Mouse (Mus musculus) heart, embryonic 15.5 days (tissue): ENCODE data around the gene Epb41l1. TPM values are rescaled to one million over a fixed set of nuclear protein-coding genes. Genes with fewer than 3 reads are reported as not detected.
"Not testable (repeated sequence)": the region's sequence is repeated elsewhere in the genome, so short reads cannot be mapped to it uniquely, and the experiment has no call there.

Experiments used
- ATAC-seq: fragments of 200-750 bp; cut with Nextera tagmentation; replicated peaks from 2 replicates; pipeline ENCODE4 v1.8.0; 2017; ENCODE audit warnings: low read depth, moderate TSS enrichment; ENCODE audit not compliant: insufficient number of reproducible peaks, insufficient read depth, low FRiP score
- H3K27ac ChIP-seq: fragments of 300-500 bp; sonication (generic); 2 replicates; pipeline ENCODE4 v1.5.1; 2015; ENCODE audit warnings: mild to moderate bottlenecking, inconsistent platforms
- H3K27me3 ChIP-seq: fragments of 300-500 bp; sonication (generic); 2 replicates; pipeline ENCODE4 v1.6.1; 2015; ENCODE audit warnings: inconsistent platforms
- H3K36me3 ChIP-seq: fragments of 300-500 bp; sonication (generic); 2 replicates; pipeline ENCODE4 v1.6.1; 2015; ENCODE audit warnings: mild to moderate bottlenecking, inconsistent platforms
- H3K4me1 ChIP-seq: fragments of 300-500 bp; sonication (generic); replicated peaks from 2 replicates; pipeline ENCODE4 v1.6.1; 2015; ENCODE audit warnings: inconsistent platforms
- H3K4me2 ChIP-seq: fragments of 300-500 bp; sonication (generic); 2 replicates; pipeline ENCODE4 v1.6.1; 2015; ENCODE audit warnings: inconsistent platforms, mild to moderate bottlenecking, moderate library complexity
- H3K4me3 ChIP-seq: fragments of 300-500 bp; sonication (generic); 2 replicates; pipeline ENCODE4 v1.5.1; 2015; ENCODE audit warnings: mild to moderate bottlenecking, inconsistent platforms
- H3K9ac ChIP-seq: fragments of 300-500 bp; sonication (generic); 2 replicates; pipeline ENCODE4 v1.6.1; 2015; ENCODE audit warnings: mild to moderate bottlenecking, inconsistent platforms
- H3K9me3 ChIP-seq: fragments of 300-500 bp; sonication (generic); replicated peaks from 2 replicates; pipeline ENCODE4 v1.6.1; 2016; ENCODE audit warnings: inconsistent platforms
- WGBS: fragments of 180-500 bp; shearing (Covaris S2); methylation state at CpG from one replicate; pipeline ENCODE4 v1.1.7; 2015; ENCODE audit warnings: mixed read lengths; 5-methylcytosine and 5-hydroxymethylcytosine counted together
- polyA plus RNA-seq: library from polyadenylated mRNA; unstranded; fragments of >200 nt; fragmentation: Nextera tagmentation; extraction: Ambion mirVana; gene quantifications from 2 replicates; pipeline ENCODE4 v1.2.1, GENCODE M21; 2015

Epb41l1 gene
- polyA plus RNA-seq, 1 experiment from 2014 or later: 1.00 TPM

DNA sequence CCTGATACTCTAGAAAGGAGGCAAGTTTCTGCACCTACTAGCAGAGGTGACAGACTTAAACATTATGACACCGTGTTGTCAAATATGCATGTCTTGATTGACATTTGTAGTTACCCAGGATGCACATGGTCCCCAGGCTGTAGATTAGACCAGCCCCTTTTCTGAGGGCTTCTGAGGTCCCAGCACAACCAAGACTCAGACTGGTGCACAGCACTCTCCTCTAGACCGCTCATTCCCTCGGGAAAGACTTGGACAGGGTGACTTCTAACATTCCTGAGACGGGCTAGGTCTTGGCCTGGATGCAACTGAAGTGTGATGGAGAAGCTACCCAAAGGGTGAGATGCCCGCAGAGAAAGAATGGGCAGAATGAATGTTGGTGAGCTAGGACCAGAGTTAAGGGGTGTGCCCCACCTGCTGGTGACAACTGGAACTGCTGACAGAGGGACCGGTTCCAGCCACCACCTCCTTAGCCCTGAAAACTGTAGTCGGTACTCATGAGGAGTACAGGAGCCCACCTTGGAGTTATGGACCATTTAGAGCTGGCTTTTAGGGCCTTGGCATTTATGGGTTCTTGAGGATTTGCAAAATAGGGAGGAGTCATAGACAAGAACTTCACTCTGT, 95.0 kb downstream of the Epb41l1 start:
- H3K9me3 ChIP-seq: no peaks in the 10 kb centered on the region
- no peaks in the 10 kb centered on the region for H3K27me3 ChIP-seq
- no peaks in the 10 kb centered on the region for H3K4me1 ChIP-seq
- no peak overlapping the region for H3K9ac ChIP-seq
- 18% methylated on average over 7 of the region's 7 CpGs for WGBS
- no peak overlapping the region for H3K4me2 ChIP-seq
- no peak overlapping the region for H3K27ac ChIP-seq
- H3K36me3 ChIP-seq: no peaks in the 10 kb centered on the region
- H3K4me3 ChIP-seq: no peak overlapping the region
- no peak; the same call in 1 of the 2 replicates for ATAC-seq

DNA sequence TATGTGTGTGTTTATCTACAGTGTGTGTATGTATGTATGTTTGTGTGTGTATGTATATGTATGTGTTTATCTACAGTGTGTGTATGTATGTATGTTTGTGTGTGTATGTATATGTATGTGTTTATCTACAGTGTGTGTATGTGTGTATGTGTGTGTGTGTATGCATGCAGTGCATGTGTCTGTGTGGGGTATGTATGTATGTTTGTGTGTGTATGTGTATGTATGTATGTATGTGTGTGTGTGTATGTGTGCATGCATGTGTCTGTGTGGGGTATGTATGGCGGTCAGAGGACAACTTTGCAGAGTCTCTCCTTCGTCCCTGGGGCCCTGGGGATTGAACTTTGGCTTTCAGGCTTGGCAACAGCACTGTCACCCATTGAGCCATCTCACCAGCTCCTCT, 96.0 kb downstream of the Epb41l1 start:
- not testable (repeated sequence) for H3K27me3 ChIP-seq, H3K4me1 ChIP-seq, H3K9ac ChIP-seq, H3K27ac ChIP-seq, H3K9me3 ChIP-seq, H3K4me3 ChIP-seq, H3K4me2 ChIP-seq, ATAC-seq, H3K36me3 ChIP-seq
- WGBS: 72% methylated on average over 2 of the region's 2 CpGs

DNA sequence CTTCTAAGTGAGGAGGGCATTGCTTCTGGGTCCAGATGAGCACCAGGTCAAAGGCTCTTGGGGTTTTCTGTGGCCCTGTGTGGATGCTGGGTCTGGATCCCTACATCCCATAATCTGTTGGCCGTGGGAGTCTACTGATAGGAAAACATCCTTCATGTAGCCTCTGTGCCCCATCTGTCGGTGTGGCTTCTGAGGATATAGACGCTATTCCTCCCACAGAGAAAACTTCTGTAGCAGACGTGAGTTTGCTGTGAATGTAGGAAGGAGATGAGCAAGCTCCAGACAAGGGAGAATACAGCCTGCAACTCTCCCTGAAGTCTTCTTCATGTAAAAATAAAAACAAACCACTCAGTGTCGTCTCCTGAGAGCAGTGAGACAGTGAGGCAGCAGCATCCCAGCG, 97.6 kb downstream of the Epb41l1 start:
- no peak overlapping the region for H3K9ac ChIP-seq
- no peak overlapping the region for H3K4me3 ChIP-seq
- H3K4me1 ChIP-seq: no peaks in the 10 kb centered on the region
- H3K27ac ChIP-seq: no peak overlapping the region
- no peaks in the 10 kb centered on the region for H3K36me3 ChIP-seq
- H3K4me2 ChIP-seq: no peak overlapping the region
- WGBS: 73% methylated on average over 6 of the region's 6 CpGs
- H3K9me3 ChIP-seq: no peaks in the 10 kb centered on the region
- ATAC-seq: no peak
- H3K27me3 ChIP-seq: no peaks in the 10 kb centered on the region

DNA sequence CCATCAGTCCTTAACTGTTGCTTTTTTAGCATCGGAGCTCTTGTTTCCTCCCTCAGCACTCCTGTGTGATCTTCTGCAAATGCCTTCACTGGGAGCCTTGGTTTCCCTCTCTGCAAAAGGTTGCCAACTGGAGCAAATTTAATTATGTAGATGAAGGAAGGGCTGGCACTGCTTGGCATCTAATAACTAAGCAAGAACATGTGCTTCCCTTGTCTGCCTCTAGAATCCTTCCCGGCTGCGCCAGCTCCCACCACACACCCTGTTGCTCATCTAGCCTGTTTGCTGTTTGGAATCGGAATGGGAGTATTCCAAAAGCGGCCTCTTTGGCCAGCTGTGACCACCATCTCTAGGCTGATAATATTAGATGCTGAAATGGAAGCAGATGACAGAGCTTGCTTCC, 98.9 kb downstream of the Epb41l1 start:
- no peaks in the 10 kb centered on the region for H3K27me3 ChIP-seq
- H3K36me3 ChIP-seq: no peaks in the 10 kb centered on the region
- no peak overlapping the region for H3K9ac ChIP-seq
- WGBS: 87% methylated on average over 5 of the region's 5 CpGs
- no peak overlapping the region for H3K4me3 ChIP-seq
- no peaks in the 10 kb centered on the region for H3K9me3 ChIP-seq
- no peak overlapping the region for H3K27ac ChIP-seq
- H3K4me2 ChIP-seq: no peak overlapping the region
- no peaks in the 10 kb centered on the region for H3K4me1 ChIP-seq
- ATAC-seq: no peak

DNA sequence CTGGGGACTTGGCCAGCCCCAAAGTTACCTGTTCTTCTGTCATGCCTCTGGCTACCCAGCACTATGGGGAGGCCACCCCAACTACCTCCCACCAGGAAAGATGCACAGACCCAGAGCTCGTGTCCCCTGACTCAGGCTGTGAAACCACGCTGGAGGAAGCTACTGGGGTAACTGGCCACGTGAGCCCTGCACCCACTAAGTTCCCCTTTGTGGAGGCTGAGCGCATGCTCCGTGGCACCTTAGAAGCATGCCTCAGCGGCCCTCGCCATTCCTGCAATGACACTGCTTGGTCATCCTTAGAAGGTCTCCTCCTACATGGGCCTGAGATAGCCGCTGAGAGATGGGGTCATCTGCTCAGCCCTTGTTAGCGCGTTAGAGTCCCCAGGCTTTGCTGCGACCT, 102.3 kb downstream of the Epb41l1 start:
- WGBS: 80% methylated on average over 11 of the region's 11 CpGs
- H3K27me3 ChIP-seq: no peaks in the 10 kb centered on the region

DNA sequence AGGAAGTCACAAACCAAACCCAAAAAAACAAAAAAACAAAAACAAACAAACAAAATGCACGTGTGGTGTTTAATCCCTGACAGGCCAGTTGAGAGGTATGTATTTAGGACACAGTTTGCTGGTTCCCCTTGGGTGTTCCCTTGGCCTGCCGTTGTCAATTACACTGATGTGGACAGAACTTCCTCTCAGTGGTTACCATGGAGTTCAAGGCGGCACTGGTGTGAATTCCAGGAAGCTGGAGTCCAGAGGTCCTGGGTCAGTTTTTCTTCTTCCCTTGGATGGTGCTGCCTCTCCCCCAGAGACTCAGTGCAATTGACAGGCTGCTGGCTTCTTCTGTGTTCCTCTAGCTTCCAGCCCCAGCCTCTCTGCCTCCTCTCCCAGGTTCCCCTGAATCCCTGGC, 103.4 kb downstream of the Epb41l1 start:
- Histone ChIP-seq H3K9ac (no peak overlapping the region), H3K9me3 (no peaks in the 10 kb centered on the region), H3K4me2 (no peak overlapping the region), H3K27me3 (no peaks in the 10 kb centered on the region), H3K27ac (no peak overlapping the region), H3K36me3 (no peaks in the 10 kb centered on the region), H3K4me1 (no peaks in the 10 kb centered on the region), H3K4me3 (no peak overlapping the region)
- WGBS: 46% methylated on average over 3 of the region's 3 CpGs
- no peak for ATAC-seq

More for the DNA sequence above, 102.3 kb downstream of the Epb41l1 start:
- Histone ChIP-seq H3K9me3 (no peaks in the 10 kb centered on the region), H3K36me3 (no peaks in the 10 kb centered on the region), H3K27ac (no peak overlapping the region), H3K4me2 (no peak overlapping the region), H3K4me3 (no peak overlapping the region), H3K9ac (no peak overlapping the region), H3K4me1 (no peaks in the 10 kb centered on the region)
- ATAC-seq: 0 out of 2 replicates have a peak, but pooled peaks have one; percentile 4

DNA sequence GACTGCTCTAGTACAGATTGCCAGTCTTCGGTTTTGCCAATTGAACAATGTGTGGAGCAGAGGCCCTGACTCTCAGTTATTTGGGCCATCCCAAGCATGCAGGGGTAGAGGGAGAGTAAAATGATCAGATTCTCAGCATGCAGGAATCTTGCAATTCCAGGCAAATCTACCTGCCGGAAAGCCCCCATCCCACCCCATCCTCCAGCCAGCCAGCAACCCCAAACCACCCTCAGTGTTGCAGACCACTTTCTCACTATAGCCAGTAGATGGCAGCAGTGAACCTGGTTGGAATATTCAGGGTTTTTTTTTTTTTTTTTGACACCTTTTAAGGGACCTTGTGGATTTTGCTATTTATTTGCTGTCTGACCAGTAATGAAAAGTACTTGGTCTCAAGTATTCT, 109.0 kb downstream of the Epb41l1 start:
- Histone ChIP-seq H3K4me3 (no peak overlapping the region), H3K27me3 (no peaks in the 10 kb centered on the region), H3K4me1 (no peaks in the 10 kb centered on the region), H3K9ac (no peak overlapping the region), H3K27ac (no peak overlapping the region), H3K4me2 (no peak overlapping the region), H3K36me3 (no peaks in the 10 kb centered on the region), H3K9me3 (no peaks in the 10 kb centered on the region)
- 49% methylated on average over 2 of the region's 2 CpGs for WGBS
- ATAC-seq: no peak

DNA sequence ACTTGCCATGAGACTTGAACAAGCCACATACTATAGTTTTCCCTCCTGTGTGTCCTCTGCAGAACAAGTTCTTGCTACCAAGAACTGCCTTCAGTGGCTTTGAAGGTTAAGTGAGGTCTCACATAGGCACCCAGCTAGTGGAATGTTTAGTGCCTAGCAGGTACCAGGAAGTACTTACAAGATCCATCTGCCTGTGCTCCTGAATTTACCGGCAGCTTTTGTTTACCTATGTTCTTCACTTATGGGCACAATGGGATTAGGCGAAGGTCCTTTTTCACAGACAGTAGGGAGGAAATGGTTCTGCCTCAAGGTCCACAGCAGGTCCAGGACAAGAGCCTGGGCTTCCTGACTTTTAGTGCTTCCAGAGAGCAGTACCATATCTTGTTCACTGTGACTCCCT, 112.5 kb downstream of the Epb41l1 start:
- WGBS: 65% methylated on average over 2 of the region's 2 CpGs
- Histone ChIP-seq H3K4me2 (no peak overlapping the region), H3K9me3 (no peaks in the 10 kb centered on the region), H3K4me1 (no peaks in the 10 kb centered on the region), H3K9ac (no peak overlapping the region), H3K27me3 (no peaks in the 10 kb centered on the region), H3K36me3 (no peaks in the 10 kb centered on the region), H3K27ac (no peak overlapping the region), H3K4me3 (no peak overlapping the region)
- ATAC-seq: no peak

DNA sequence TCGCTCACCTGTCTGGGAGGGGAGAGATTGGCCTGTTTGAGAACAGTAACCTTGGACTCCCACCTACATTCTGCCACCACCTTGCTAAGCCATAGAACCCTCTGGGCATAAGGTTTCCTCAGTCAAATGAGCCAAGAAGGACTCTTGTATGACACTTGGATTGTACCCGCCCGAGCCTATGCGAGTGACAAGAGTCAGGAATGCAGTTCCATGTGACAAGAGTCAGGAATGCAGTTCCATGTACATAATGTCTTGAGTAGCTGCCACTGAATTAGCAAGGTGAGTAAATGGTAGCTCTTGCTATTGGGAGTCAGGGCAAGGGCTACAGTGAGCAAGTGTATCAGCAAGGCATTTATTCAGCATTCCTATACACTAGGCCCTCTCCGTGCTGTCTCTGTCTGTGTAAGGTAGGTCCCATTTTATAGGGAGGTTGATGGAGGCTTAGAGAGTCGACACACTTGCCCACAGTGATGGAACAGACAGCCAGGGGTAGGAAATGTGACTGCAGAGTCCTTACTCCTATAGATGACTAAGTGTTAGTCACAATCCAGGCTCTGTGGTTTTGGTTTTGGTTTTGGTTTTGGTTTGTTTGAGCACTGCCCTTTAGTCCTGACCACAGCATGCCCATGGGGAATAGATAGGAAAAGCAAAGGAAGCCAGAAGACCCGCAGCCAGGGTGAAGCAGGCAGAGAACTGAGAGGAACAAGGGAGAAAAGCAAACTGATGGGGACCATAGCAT, 118.3 kb downstream of the Epb41l1 start:
- Histone ChIP-seq H3K36me3 (no peaks in the 10 kb centered on the region), H3K4me3 (no peak overlapping the region), H3K9ac (no peak overlapping the region), H3K27me3 (no peaks in the 10 kb centered on the region), H3K4me1 (no peaks in the 10 kb centered on the region), H3K27ac (no peak overlapping the region), H3K9me3 (no peaks in the 10 kb centered on the region), H3K4me2 (no peak overlapping the region)
- 77% methylated on average over 7 of the region's 7 CpGs for WGBS
- no peak for ATAC-seq

DNA sequence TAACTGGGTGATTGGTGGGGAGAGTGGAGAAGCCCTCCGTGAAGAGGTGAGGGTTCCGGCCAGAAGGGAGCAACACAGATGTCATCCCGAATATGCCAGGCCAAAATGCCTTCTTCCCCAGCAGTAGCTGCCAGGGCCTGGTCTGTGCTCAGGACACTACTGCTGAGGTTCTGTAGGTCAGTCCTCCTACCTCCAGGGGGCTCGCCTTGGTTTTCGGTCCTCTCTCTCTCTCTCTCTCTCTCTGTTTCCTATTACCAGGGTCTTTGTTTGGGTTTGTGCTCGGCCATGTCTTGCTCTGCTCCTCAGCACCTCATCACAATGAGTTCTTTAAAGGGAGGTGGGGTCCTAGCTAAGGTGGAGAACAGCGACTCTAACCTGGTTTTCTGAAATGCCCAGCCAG, 120.3 kb downstream of the Epb41l1 start:
- no peak overlapping the region for H3K4me3 ChIP-seq
- H3K27ac ChIP-seq: no peak overlapping the region
- no peak for ATAC-seq
- H3K9me3 ChIP-seq: no peaks in the 10 kb centered on the region
- 74% methylated on average over 7 of the region's 7 CpGs for WGBS
- no peak overlapping the region for H3K9ac ChIP-seq
- no peaks in the 10 kb centered on the region for H3K36me3 ChIP-seq
- H3K4me1 ChIP-seq: no peaks in the 10 kb centered on the region
- H3K27me3 ChIP-seq: no peaks in the 10 kb centered on the region
- no peak overlapping the region for H3K4me2 ChIP-seq

DNA sequence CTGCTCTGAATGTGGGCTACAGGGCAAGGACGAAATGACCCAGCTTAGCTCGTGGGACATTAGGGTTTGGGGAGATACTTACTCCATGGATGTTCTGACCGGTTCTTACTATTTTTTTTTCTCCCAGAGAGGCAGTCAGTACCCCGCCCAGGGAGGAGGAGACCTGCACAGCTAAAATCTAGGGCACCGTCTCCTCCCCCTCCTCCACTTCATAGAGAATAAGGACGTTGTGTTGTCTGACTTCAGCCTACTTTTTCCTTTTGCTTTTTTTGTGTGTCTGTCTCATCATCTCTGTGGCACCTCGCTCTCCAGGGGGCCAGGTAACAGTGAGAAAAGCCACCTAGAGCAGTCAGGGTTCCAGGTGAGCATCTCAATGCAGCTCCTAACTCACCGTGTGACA, 121.7 kb downstream of the Epb41l1 start:
- Histone ChIP-seq H3K4me3 (no peak overlapping the region), H3K9me3 (no peaks in the 10 kb centered on the region), H3K27me3 (no peaks in the 10 kb centered on the region), H3K4me1 (peaks cover 4% of the 10 kb centered on the region), H3K9ac (no peak overlapping the region), H3K36me3 (no peaks in the 10 kb centered on the region), H3K4me2 (no peak overlapping the region), H3K27ac (no peak overlapping the region)
- ATAC-seq: no peak
- WGBS: 73% methylated on average over 8 of the region's 8 CpGs

DNA sequence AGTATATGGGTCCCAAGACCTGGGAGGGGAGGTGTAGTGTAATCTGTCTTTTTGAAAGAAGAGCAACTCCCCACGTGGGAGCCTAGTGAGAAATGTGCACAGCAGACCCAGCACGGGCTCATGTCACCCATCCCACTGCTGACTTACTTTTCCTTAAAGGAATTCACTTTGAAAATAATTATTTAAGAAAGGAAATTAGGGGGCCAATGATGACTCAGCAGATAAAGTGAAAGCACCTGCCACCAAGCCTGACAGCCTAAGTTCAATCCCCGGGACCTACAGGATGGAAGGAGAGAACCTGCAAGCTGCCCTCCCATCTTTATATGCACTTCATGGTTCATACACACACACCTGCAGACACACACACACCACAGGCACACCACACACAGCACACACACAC, 123.1 kb downstream of the Epb41l1 start:
- 65% methylated on average over 3 of the region's 3 CpGs for WGBS
- Histone ChIP-seq H3K4me1 (peaks cover 13% of the 10 kb centered on the region), H3K9me3 (no peaks in the 10 kb centered on the region), H3K27ac (no peak overlapping the region), H3K4me2 (no peak overlapping the region), H3K27me3 (no peaks in the 10 kb centered on the region), H3K9ac (no peak overlapping the region), H3K36me3 (no peaks in the 10 kb centered on the region), H3K4me3 (no peak overlapping the region)
- ATAC-seq: no peak
